Mouse (Mus musculus) olfactory bulb, adult 2 months (tissue): ENCODE measurements around the gene Olfr524.

ENCODE experiments used
- CTCF ChIP-seq: fragments of 200-500 bp; IDR thresholded peaks from 2 replicates; pipeline ENCODE4 v1.5.1; 2012; ENCODE audit warnings: low read depth, mild to moderate bottlenecking, low read length, moderate library complexity; ENCODE audit not compliant: insufficient read depth
- POLR2A ChIP-seq: fragments of 200-500 bp; IDR thresholded peaks from 2 replicates; pipeline ENCODE4 v1.6.1; 2012; ENCODE audit warnings: mild to moderate bottlenecking, low read depth, low read length, moderate library complexity; ENCODE audit not compliant: insufficient read depth

DNA sequence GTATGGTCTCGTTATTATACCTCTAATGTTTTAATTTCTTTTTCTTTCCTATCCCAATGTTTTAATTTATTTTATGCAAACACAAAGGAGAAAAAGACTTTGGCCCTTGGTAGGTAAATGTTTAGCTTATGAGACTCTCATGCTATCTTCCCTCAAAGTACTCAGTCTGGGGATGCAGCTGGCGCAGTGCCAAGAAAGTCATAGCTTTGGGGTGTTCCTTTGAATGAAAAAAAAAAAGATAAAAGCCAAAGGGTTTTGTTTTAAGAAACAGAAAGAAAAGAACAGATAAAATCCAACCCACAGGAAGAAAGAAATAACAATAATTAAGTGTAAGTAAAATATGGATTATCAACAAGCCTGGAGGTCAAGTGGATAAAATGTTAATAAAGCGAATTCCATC lies 2.9 kb upstream of the Olfr524 start:
- no peak for TF ChIP-seq CTCF
- TF ChIP-seq POLR2A = no peak
